Mouse (Mus musculus): ENCODE data around the gene Adam15. TPM values are rescaled to one million over a fixed set of nuclear protein-coding genes. Genes with fewer than 3 reads are reported as not detected.
A peak's percentile ranks its signal among the peaks of the same experiment; 100 is the strongest.

Adam15 gene
- total and polyA plus RNA-seq, 3 experiments: 15.3 to 43.2 TPM; not detected in 1

DNA sequence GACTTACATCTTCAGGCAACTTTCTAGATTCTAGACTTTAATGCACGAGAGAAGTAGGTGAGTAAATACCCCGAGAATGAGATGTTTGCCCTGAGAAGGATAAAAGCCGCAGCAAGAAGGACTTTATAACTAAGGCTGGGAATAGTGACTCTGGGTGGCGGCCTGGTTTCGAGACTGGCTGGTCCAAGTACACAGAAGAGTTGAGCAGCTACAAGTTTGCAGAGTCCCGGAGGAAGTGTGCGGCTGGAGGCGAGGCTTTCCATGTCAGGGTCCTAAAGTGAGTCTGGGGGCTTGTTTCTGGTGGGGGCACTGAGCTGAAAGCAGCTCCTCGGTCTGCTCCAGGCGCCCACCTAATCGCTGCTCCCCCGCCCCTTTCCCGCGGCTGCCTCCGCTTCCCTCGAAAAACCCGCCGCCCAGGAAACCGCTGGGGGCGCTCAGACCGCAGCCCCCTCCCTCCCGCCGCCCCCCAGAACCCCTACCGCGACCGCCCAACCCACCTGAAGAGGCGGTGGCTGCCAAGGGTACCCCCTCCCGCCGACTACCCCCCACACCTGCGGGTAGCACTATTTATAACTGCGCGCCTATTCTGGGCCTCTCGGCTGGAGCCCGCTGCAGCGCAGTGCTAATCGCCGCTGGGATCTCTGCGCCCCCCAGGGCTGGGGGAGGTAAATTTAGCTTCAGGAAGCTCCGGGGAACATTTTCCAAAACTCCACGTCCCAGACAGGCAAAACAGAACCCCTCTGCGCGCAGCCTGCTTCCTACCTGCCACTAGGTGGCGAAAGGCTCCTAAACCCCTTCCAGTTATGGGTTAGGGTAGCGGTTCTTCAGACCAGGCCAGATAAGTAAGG lies 46.2 kb upstream of the Adam15 start (continued):
- no peak for TF ChIP-seq BHLHE40 (IDR thresholded peaks at IDR 0.05; ENCODE audit: borderline replicate concordance, low read depth, low read length)
- peak; percentile 91 to 97 (median 96) for TF ChIP-seq CTCF (IDR thresholded peaks at IDR 0.05 in 2 of 3, conservative IDR thresholded peaks at IDR 0.05 in 1 of 3; ENCODE audit: control insufficient read depth in 1 of 3, insufficient read depth in 1 of 3, low read depth in 2 of 3, low read length in 3 of 3, poor library complexity in 1 of 3, severe bottlenecking in 1 of 3)
- 0 out of 2 replicates have a peak, but pooled peaks have one; percentile 45 for TF ChIP-seq MAFK (IDR thresholded peaks at IDR 0.05; ENCODE audit: borderline replicate concordance, low read depth, low read length)
- peak; percentile 90 to 91; a peak in 3 of 4 replicates for TF ChIP-seq POLR2A (IDR thresholded peaks at IDR 0.05; ENCODE audit: control insufficient read depth in 1 of 2, insufficient read depth in 1 of 2, low read depth in 1 of 2, low read length in 2 of 2, poor library complexity in 1 of 2)
- no peak; the same call in 1 of the 2 replicates for TF ChIP-seq MAX (IDR thresholded peaks at IDR 0.05; ENCODE audit: low read length)
- TF ChIP-seq POLR2AphosphoS2 (IDR thresholded peaks at IDR 0.05; ENCODE audit: low read length): peak; percentile 84; the same call in 1 of the 2 replicates
- TF ChIP-seq UBTF (IDR thresholded peaks at IDR 0.05; ENCODE audit: borderline replicate concordance, insufficient read depth, low read depth, low read length): no peak
- TF ChIP-seq RAD21 (IDR thresholded peaks at IDR 0.05; ENCODE audit: low read depth, low read length): peak; percentile 47
- peak; percentile 98 for TF ChIP-seq TBP (IDR thresholded peaks at IDR 0.05; ENCODE audit: low read depth, low read length)
- TF ChIP-seq USF1 (IDR thresholded peaks at IDR 0.05; ENCODE audit: low read depth, low read length): 0 out of 2 replicates have a peak, but pooled peaks have one; percentile 2
- peak; percentile 37 for TF ChIP-seq SIN3A (IDR thresholded peaks at IDR 0.05; ENCODE audit: low read length)

GRCm38 (mm10) chr3:89395419-89395805 lies 45.6 kb upstream of the Adam15 start:
- peak; percentile 73; the same call in 1 of the 2 replicates for TF ChIP-seq CHD1 (IDR thresholded peaks at IDR 0.05; ENCODE audit: low read depth, low read length)
- TF ChIP-seq UBTF (IDR thresholded peaks at IDR 0.05; ENCODE audit: borderline replicate concordance, insufficient read depth, low read depth, low read length): no peak
- no peak for TF ChIP-seq MYC (IDR thresholded peaks at IDR 0.05; ENCODE audit: low read depth, low read length)
- TF ChIP-seq EP300 (IDR thresholded peaks at IDR 0.05; ENCODE audit: low read depth in 1 of 2, low read length in 2 of 2): peak in 1 of 2 experiments; percentile 53; a peak in 1 of 4 replicates
- TF ChIP-seq CTCF (IDR thresholded peaks at IDR 0.05 in 2 of 3, conservative IDR thresholded peaks at IDR 0.05 in 1 of 3; ENCODE audit: control insufficient read depth in 1 of 3, insufficient read depth in 1 of 3, low read depth in 2 of 3, low read length in 3 of 3, poor library complexity in 1 of 3, severe bottlenecking in 1 of 3): no peak
- no peak for TF ChIP-seq MXI1 (IDR thresholded peaks at IDR 0.05; ENCODE audit: low read depth, low read length)
- TF ChIP-seq USF2 (IDR thresholded peaks at IDR 0.05; ENCODE audit: borderline replicate concordance in 1 of 2, insufficient read depth in 1 of 2, low read depth in 1 of 2, low read length in 2 of 2): no peak
- TF ChIP-seq ZNF384 (IDR thresholded peaks at IDR 0.05; ENCODE audit: low read depth, low read length): no peak
- no peak for TF ChIP-seq ZKSCAN1 (IDR thresholded peaks at IDR 0.05; ENCODE audit: low read depth, low read length)
- no peak for TF ChIP-seq CHD2 (IDR thresholded peaks at IDR 0.05; ENCODE audit: low read length)
- TF ChIP-seq TCF12 (IDR thresholded peaks at IDR 0.05; ENCODE audit: low read depth, low read length): 0 out of 2 replicates have a peak, but pooled peaks have one; percentile 7
- no peak for TF ChIP-seq GATA1 (IDR thresholded peaks at IDR 0.05; ENCODE audit: low read depth, low read length)
- no peak for TF ChIP-seq ELF1 (IDR thresholded peaks at IDR 0.05; ENCODE audit: low read depth, low read length)
- TF ChIP-seq HCFC1 (IDR thresholded peaks at IDR 0.05; ENCODE audit: low read depth, low read length): no peak; the same call in 1 of the 2 replicates
- TF ChIP-seq BHLHE40 (IDR thresholded peaks at IDR 0.05; ENCODE audit: borderline replicate concordance, low read depth, low read length): peak; percentile 8; the same call in 1 of the 2 replicates
- no peak for TF ChIP-seq TBP (IDR thresholded peaks at IDR 0.05; ENCODE audit: low read depth, low read length)
- peak; percentile 62 for DNase-seq (ENCODE audit: low read depth, low spot score)
- peaks cover 8 to 17% of the 10 kb centered on the region in 2 experiments for H3K4me1 ChIP-seq (ENCODE audit: control insufficient read depth in 1 of 2, insufficient read depth in 2 of 2, low read length in 2 of 2)
- peaks cover 16% of the 10 kb centered on the region for H3K79me2 ChIP-seq (ENCODE audit: control insufficient read depth, insufficient read depth, low read length, poor library complexity)
- peak overlapping the region; percentile 73 for H3K9ac ChIP-seq (ENCODE audit: control insufficient read depth, low read depth, low read length, poor library complexity, severe bottlenecking)
- H3K27ac ChIP-seq (ENCODE audit: control insufficient read depth, low read depth, low read length): peak overlapping the region; percentile 75
- peaks cover 2 to 12% of the 10 kb centered on the region in 2 experiments; a peak in 3 of 4 replicates for H3K36me3 ChIP-seq (ENCODE audit: control insufficient read depth in 1 of 2, insufficient read depth in 2 of 2, low read length in 2 of 2)
- H3K9me3 ChIP-seq (replicated peaks; ENCODE audit: insufficient read depth, low read length): no peaks in the 10 kb centered on the region
- peak overlapping the region; percentile 75 to 78 for H3K4me3 ChIP-seq (ENCODE audit: control insufficient read depth in 1 of 2, insufficient read depth in 1 of 2, low read depth in 2 of 2, low read length in 2 of 2)
- no peaks in the 10 kb centered on the region for H3K27me3 ChIP-seq (ENCODE audit: control insufficient read depth in 1 of 2, insufficient read depth in 2 of 2, low read length in 2 of 2)

All from MEL (cell line).